Mouse (Mus musculus) monocyte, adult 5-6 weeks (primary cell): ENCODE results near the gene Jhy. TPM values are rescaled to one million over a fixed set of nuclear protein-coding genes. Genes with fewer than 3 reads are reported as not detected.

Experiments used
- ATAC-seq: fragments of 153-309, 156-312 bp; replicated peaks from 2 replicates; pipeline ENCODE4 v1.8.0; 2017; ENCODE audit warnings: mild to moderate bottlenecking; ENCODE audit not compliant: low TSS enrichment, insufficient number of reproducible peaks, severe bottlenecking, poor library complexity, low FRiP score
- total RNA-seq: library from RNA; stranded (forward); fragments of 200-1000, 200-491, 200-594 nt; gene quantifications from 3 replicates; pipeline ENCODE4 v1.2.3, GENCODE M21; 2017

Gene Jhy
- total RNA-seq, 1 experiment from 2014 or later = not detected

- ATAC-seq = no peak
Observed at GRCm38 (mm10) chr9:40872156-40872478, 91.8 kb downstream of the Jhy start.

GRCm38 (mm10) chr9:40871369-40872155, 92.4 kb downstream of the Jhy start:
- ATAC-seq = no peak

- no peak for ATAC-seq
Observed at GRCm38 (mm10) chr9:40870331-40870730, 93.6 kb downstream of the Jhy start.

- no peak for ATAC-seq
Observed at GRCm38 (mm10) chr9:40859196-40859595, 104.7 kb downstream of the Jhy start.

GRCm38 (mm10) chr9:40858461-40859160, 105.3 kb downstream of the Jhy start:
- no peak for ATAC-seq

GRCm38 (mm10) chr9:40851515-40851914, 112.4 kb downstream of the Jhy start:
- ATAC-seq = no peak

Other genes starting within 250 kb of the Jhy start
- 2,780 to 3,802 TPM (median 3,103 TPM) in 3 replicates for gene Hspa8, start 163.1 kb downstream of the Jhy start, total RNA-seq
- not detected in 3 replicates for gene Bsx, start 90.0 kb downstream of the Jhy start, total RNA-seq
- 2.6 to 16.5 TPM (median 10.8 TPM) in 3 replicates for gene Crtam, start 40.5 kb upstream of the Jhy start, total RNA-seq
- gene Ubash3b, start 197.6 kb upstream of the Jhy start, total RNA-seq = 13.4 to 29.4 TPM (median 21.3 TPM) in 3 replicates